ENCODE assay signal across 24 mouse cellular contexts in genomic region chr7:138182216-138182615, GRCm38 (mm10).
A peak's percentile ranks its signal among the peaks of the same experiment; 100 is the strongest.
DNase-seq lines count a peak whose midpoint lies in the region; ATAC-seq lines count a peak whose summit lies in the region.
"Had no signal": no experiment of that assay in that cellular context is flagged by ENCODE, and none has a peak within 500 bp of the region (broad histone marks: within the 10 kb centered on the region; RNA-seq: fewer than 3 reads in every experiment).

No protein-coding gene starts in this region.

- 46% methylated on average over 3 of the region's 3 CpGs for WGBS in forebrain, embryonic 14.5 days
- 40% methylated on average over 3 of the region's 3 CpGs for WGBS in forebrain, embryonic 15.5 days
- 56% methylated on average over 3 of the region's 3 CpGs for WGBS in heart, embryonic 12.5 days

- peaks cover 3% of the 10 kb centered on the region; the same call in 1 of the 2 replicates for H3K4me1 ChIP-seq in forebrain, embryonic 14.5 days (ENCODE audit: control insufficient read depth, insufficient read depth, low read length)
- peaks cover 15% of the 10 kb centered on the region for H3K4me1 ChIP-seq in forebrain, embryonic 15.5 days
- H3K4me1 ChIP-seq in heart, embryonic 12.5 days (replicated peaks) = no peaks in the 10 kb centered on the region
- H3K4me1 ChIP-seq: embryonic facial prominence, embryonic 13.5 days; embryonic facial prominence, embryonic 15.5 days had no signal

- H3K4me2 ChIP-seq in forebrain, embryonic 14.5 days (ENCODE audit: low read length) = no peak overlapping the region
- H3K4me2 ChIP-seq in forebrain, embryonic 15.5 days (replicated peaks) = no peak overlapping the region
- no peak overlapping the region for H3K4me2 ChIP-seq in heart, embryonic 12.5 days
- H3K4me2 ChIP-seq: embryonic facial prominence, embryonic 13.5 days; embryonic facial prominence, embryonic 15.5 days; forebrain, embryonic 13.5 days had no signal

- no peaks in the 10 kb centered on the region for H3K36me3 ChIP-seq in forebrain, embryonic 14.5 days (ENCODE audit: control insufficient read depth, insufficient read depth, low read length)
- H3K36me3 ChIP-seq in forebrain, embryonic 15.5 days = no peaks in the 10 kb centered on the region
- no peaks in the 10 kb centered on the region for H3K36me3 ChIP-seq in heart, embryonic 12.5 days
- H3K36me3 ChIP-seq: embryonic facial prominence, embryonic 13.5 days; embryonic facial prominence, embryonic 15.5 days; forebrain, embryonic 10.5 days; G1E had no signal

- peak; percentile 60 for DNase-seq in forebrain, embryonic 14.5 days (ENCODE audit: low spot score)
- DNase-seq in heart, adult 11 months = peak; percentile 39
- DNase-seq in brain, embryonic 18.5 days (ENCODE audit: low read depth, low spot score) = peak; percentile 36
- DNase-seq in MN1 (ENCODE audit: low spot score) = no peak
- DNase-seq: adrenal gland, adult 8-10 months; adrenal gland, postnatal 14 days; adrenal gland, postnatal 36 days; B cell, adult 2 months; cerebellum, adult 11 months; cerebellum, adult 18-20 months; cerebellum, adult 8-10 months; cerebellum, adult 9-11 months; cerebellum, postnatal 14 days; cerebellum, postnatal 36 days; embryo, embryonic 11 days had no signal

- H3K27ac ChIP-seq in forebrain, embryonic 14.5 days (ENCODE audit: low read depth, low read length) = no peak overlapping the region
- H3K27ac ChIP-seq in forebrain, embryonic 15.5 days (replicated peaks) = no peak overlapping the region
- no peak overlapping the region for H3K27ac ChIP-seq in heart, embryonic 12.5 days (ENCODE audit: poor library complexity, severe bottlenecking)
- H3K27ac ChIP-seq: embryonic facial prominence, embryonic 13.5 days; embryonic facial prominence, embryonic 15.5 days; forebrain, embryonic 10.5 days; forebrain, embryonic 13.5 days had no signal

- no peaks in the 10 kb centered on the region for H3K9me3 ChIP-seq in forebrain, embryonic 14.5 days (replicated peaks; ENCODE audit: control insufficient read depth, low read length)
- H3K9me3 ChIP-seq in forebrain, embryonic 15.5 days = no peaks in the 10 kb centered on the region
- no peaks in the 10 kb centered on the region for H3K9me3 ChIP-seq in heart, embryonic 12.5 days (replicated peaks)
- H3K9me3 ChIP-seq: embryonic facial prominence, embryonic 13.5 days; embryonic facial prominence, embryonic 15.5 days; forebrain, embryonic 10.5 days; forebrain, embryonic 13.5 days had no signal

- ATAC-seq in forebrain, embryonic 14.5 days = no peak
- no peak for ATAC-seq in forebrain, embryonic 15.5 days (replicated peaks)
- no peak for ATAC-seq in heart, embryonic 12.5 days (ENCODE audit: insufficient number of reproducible peaks, low FRiP score)
- ATAC-seq: CD4-positive, CD25-positive, alpha-beta regulatory T cell, adult 4 months; forebrain, embryonic 13.5 days had no signal

- H3K9ac ChIP-seq in forebrain, embryonic 14.5 days (ENCODE audit: low read length) = no peak overlapping the region
- H3K9ac ChIP-seq in forebrain, embryonic 15.5 days (replicated peaks) = no peak overlapping the region
- H3K9ac ChIP-seq in heart, embryonic 12.5 days = no peak overlapping the region
- H3K9ac ChIP-seq: embryonic facial prominence, embryonic 13.5 days; embryonic facial prominence, embryonic 15.5 days; forebrain, embryonic 13.5 days had no signal

- no peak overlapping the region for H3K4me3 ChIP-seq in forebrain, embryonic 14.5 days (ENCODE audit: low read depth, low read length)
- no peak overlapping the region for H3K4me3 ChIP-seq in forebrain, embryonic 15.5 days
- H3K4me3 ChIP-seq in heart, embryonic 12.5 days = no peak overlapping the region
- H3K4me3 ChIP-seq: embryonic facial prominence, embryonic 13.5 days; embryonic facial prominence, embryonic 15.5 days; erythroblast, embryonic 14.5 days; forebrain, embryonic 10.5 days; forebrain, embryonic 13.5 days had no signal

- no peaks in the 10 kb centered on the region for H3K27me3 ChIP-seq in forebrain, embryonic 14.5 days (replicated peaks; ENCODE audit: control insufficient read depth, insufficient read depth, low read length)
- no peaks in the 10 kb centered on the region for H3K27me3 ChIP-seq in forebrain, embryonic 15.5 days
- H3K27me3 ChIP-seq in heart, embryonic 12.5 days (replicated peaks) = no peaks in the 10 kb centered on the region
- H3K27me3 ChIP-seq: embryonic facial prominence, embryonic 15.5 days; forebrain, embryonic 13.5 days had no signal
